Mouse (Mus musculus): ENCODE measurements at regions not wholly inside any gene's neighbourhood (a gene's known extent, or its start where the extent isn't known, plus 50 kb on each side); places are given as distances from the start of the nearest gene placed in this dataset.

GRCm38 (mm10) chr2:147927792-147928670 lies 118.7 kb downstream of the Foxa2 start:
- no peak for DNase-seq (ENCODE audit: low read depth, low spot score)

GRCm38 (mm10) chr2:147926861-147927260 lies 119.9 kb downstream of the Foxa2 start:
- no peak for DNase-seq (ENCODE audit: low read depth, low spot score)

- DNase-seq (ENCODE audit: low read depth, low spot score): no peak
Observed at GRCm38 (mm10) chr2:147907341-147907740, 139.4 kb downstream of the Foxa2 start.

- DNase-seq (ENCODE audit: low read depth, low spot score): peak; percentile 34
Observed at GRCm38 (mm10) chr2:147905759-147906740, 140.7 kb downstream of the Foxa2 start.

- no peak for DNase-seq (ENCODE audit: low read depth, low spot score)
Observed at GRCm38 (mm10) chr2:147905118-147905517, 141.7 kb downstream of the Foxa2 start.

- no peak for DNase-seq (ENCODE audit: low read depth, low spot score)
Observed at GRCm38 (mm10) chr2:147899236-147899635, 147.5 kb downstream of the Foxa2 start.

GRCm38 (mm10) chr2:147895691-147896090 lies 151.1 kb downstream of the Foxa2 start:
- DNase-seq (ENCODE audit: low read depth, low spot score): peak; percentile 50

- DNase-seq (ENCODE audit: low read depth, low spot score): no peak
Observed at GRCm38 (mm10) chr2:147894213-147894612, 152.6 kb downstream of the Foxa2 start.

- DNase-seq (ENCODE audit: low read depth, low spot score): no peak
Observed at GRCm38 (mm10) chr2:147886191-147886590, 160.6 kb downstream of the Foxa2 start.

- no peak for DNase-seq (ENCODE audit: low read depth, low spot score)
Observed at GRCm38 (mm10) chr2:147877907-147878306, 168.9 kb downstream of the Foxa2 start.

- no peak for DNase-seq (ENCODE audit: low read depth, low spot score)
Observed at GRCm38 (mm10) chr2:147877543-147877904, 169.2 kb downstream of the Foxa2 start.

GRCm38 (mm10) chr2:147876708-147877542 lies 169.8 kb downstream of the Foxa2 start:
- DNase-seq (ENCODE audit: low read depth, low spot score): no peak

- DNase-seq (ENCODE audit: low read depth, low spot score): no peak
Observed at GRCm38 (mm10) chr2:147872972-147873371, 173.8 kb downstream of the Foxa2 start.

GRCm38 (mm10) chr2:147851186-147851802 lies 195.5 kb downstream of the Foxa2 start:
- no peak for DNase-seq (ENCODE audit: low read depth, low spot score)

- DNase-seq (ENCODE audit: low read depth, low spot score): peak; percentile 5
Observed at GRCm38 (mm10) chr2:147846968-147847749, 199.6 kb downstream of the Foxa2 start.

- DNase-seq (ENCODE audit: low read depth, low spot score): no peak
Observed at GRCm38 (mm10) chr2:147845256-147845655, 201.5 kb downstream of the Foxa2 start.

- DNase-seq (ENCODE audit: low read depth, low spot score): no peak
Observed at GRCm38 (mm10) chr2:147840936-147841335, 205.8 kb downstream of the Foxa2 start.

GRCm38 (mm10) chr2:147838613-147839012 lies 208.2 kb downstream of the Foxa2 start:
- DNase-seq (ENCODE audit: low read depth, low spot score): no peak

- no peak for DNase-seq (ENCODE audit: low read depth, low spot score)
Observed at GRCm38 (mm10) chr2:147830551-147830950, 216.2 kb downstream of the Foxa2 start.

GRCm38 (mm10) chr2:147816951-147817350 lies 229.8 kb downstream of the Foxa2 start:
- no peak for DNase-seq (ENCODE audit: low read depth, low spot score)

Data from R1 (cell line).